In genomic region chr11:108061571-108062479, GRCm38 (mm10) we compare ENCODE assay signal across 12 mouse cellular contexts.
DNase-seq lines count a peak whose midpoint lies in the region; ATAC-seq and TF ChIP-seq lines count a peak whose summit lies in the region.
"Had no signal": no experiment of that assay in that cellular context is flagged by ENCODE, and none has a peak within 500 bp of the region (broad histone marks: within the 10 kb centered on the region; RNA-seq: fewer than 3 reads in every experiment).

No protein-coding gene starts in this region.

- no peak for TF ChIP-seq CTCF in gastrocnemius, adult 2 months (IDR thresholded peaks at IDR 0.05)

- no peaks in the 10 kb centered on the region for H3K36me3 ChIP-seq in midbrain, embryonic 11.5 days (ENCODE audit: control insufficient read depth, insufficient read depth, low read length)
- no peaks in the 10 kb centered on the region for H3K36me3 ChIP-seq in midbrain, embryonic 13.5 days
- no peaks in the 10 kb centered on the region for H3K36me3 ChIP-seq in liver, embryonic 11.5 days (ENCODE audit: control insufficient read depth, insufficient read depth, low read length)
- H3K36me3 ChIP-seq: hindbrain, embryonic 15.5 days; limb, embryonic 15.5 days; midbrain, embryonic 12.5 days had no signal

- H3K9ac ChIP-seq in midbrain, embryonic 11.5 days (ENCODE audit: low read length): no peak overlapping the region
- H3K9ac ChIP-seq in midbrain, embryonic 13.5 days (replicated peaks): no peak overlapping the region
- H3K9ac ChIP-seq in liver, embryonic 11.5 days (ENCODE audit: low read depth, low read length): no peak overlapping the region
- H3K9ac ChIP-seq: hindbrain, embryonic 15.5 days; limb, embryonic 15.5 days; midbrain, embryonic 12.5 days had no signal

- no peaks in the 10 kb centered on the region for H3K4me1 ChIP-seq in midbrain, embryonic 11.5 days (ENCODE audit: control insufficient read depth, insufficient read depth, low read length)
- H3K4me1 ChIP-seq in midbrain, embryonic 13.5 days (replicated peaks): 0 out of 2 replicates have a peak, but pooled peaks cover 2% of the 10 kb centered on the region
- no peaks in the 10 kb centered on the region for H3K4me1 ChIP-seq in liver, embryonic 11.5 days (replicated peaks; ENCODE audit: control insufficient read depth, insufficient read depth, low read length)
- H3K4me1 ChIP-seq: hindbrain, embryonic 15.5 days; midbrain, embryonic 12.5 days had no signal

- peak overlapping the region; percentile 32 for H3K4me3 ChIP-seq in gastrocnemius, adult 2 months
- H3K4me3 ChIP-seq in midbrain, embryonic 11.5 days (ENCODE audit: low read depth, low read length): no peak overlapping the region
- no peak overlapping the region for H3K4me3 ChIP-seq in midbrain, embryonic 13.5 days (replicated peaks)
- H3K4me3 ChIP-seq in liver, embryonic 11.5 days (ENCODE audit: low read depth, low read length): no peak overlapping the region
- H3K4me3 ChIP-seq: hindbrain, embryonic 15.5 days; limb, embryonic 15.5 days; midbrain, embryonic 12.5 days had no signal

- intact Hi-C loops in gastrocnemius, adult 2 months (cut with DNase I): no loop called here
- intact Hi-C loops in heart, postnatal 25 days (cut with DNase I): no loop called here

- no peaks in the 10 kb centered on the region for H3K9me3 ChIP-seq in midbrain, embryonic 11.5 days (ENCODE audit: control insufficient read depth, low read length)
- H3K9me3 ChIP-seq in midbrain, embryonic 13.5 days: no peaks in the 10 kb centered on the region
- H3K9me3 ChIP-seq in liver, embryonic 11.5 days (ENCODE audit: control insufficient read depth, low read length): no peaks in the 10 kb centered on the region
- H3K9me3 ChIP-seq: hindbrain, embryonic 15.5 days; limb, embryonic 15.5 days; midbrain, embryonic 12.5 days had no signal

- WGBS in midbrain, embryonic 11.5 days: 85% methylated on average over 17 of the region's 17 CpGs
- 81% methylated on average over 17 of the region's 17 CpGs for WGBS in midbrain, embryonic 13.5 days
- WGBS in liver, embryonic 11.5 days: 90% methylated on average over 17 of the region's 17 CpGs

- peak; percentile 69 for DNase-seq in gastrocnemius, adult 2 months
- DNase-seq in gastrocnemius, postnatal 10 days: no peak
- peak; percentile 37 for DNase-seq in midbrain, embryonic 11.5 days (ENCODE audit: low spot score, missing footprints)
- peak; percentile 34 for DNase-seq in heart, postnatal 25 days (ENCODE audit: low spot score)
- peak; percentile 87 for DNase-seq in skeletal muscle tissue, adult 2 months (ENCODE audit: low read depth, low spot score)
- DNase-seq in liver, embryonic 11.5 days (ENCODE audit: low spot score): no peak
- no peak for DNase-seq in ovary, postnatal 36 days (ENCODE audit: low spot score)

- no peaks in the 10 kb centered on the region for H3K27me3 ChIP-seq in midbrain, embryonic 11.5 days (ENCODE audit: control insufficient read depth, insufficient read depth, low read length)
- H3K27me3 ChIP-seq in midbrain, embryonic 13.5 days: no peaks in the 10 kb centered on the region
- no peaks in the 10 kb centered on the region for H3K27me3 ChIP-seq in liver, embryonic 11.5 days (replicated peaks; ENCODE audit: control insufficient read depth, insufficient read depth, low read length)
- H3K27me3 ChIP-seq: hindbrain, embryonic 15.5 days; limb, embryonic 15.5 days; midbrain, embryonic 12.5 days had no signal

- ATAC-seq in midbrain, embryonic 11.5 days (ENCODE audit: low FRiP score): no peak
- ATAC-seq in midbrain, embryonic 13.5 days: no peak
- ATAC-seq in liver, embryonic 11.5 days (replicated peaks; ENCODE audit: low FRiP score): no peak

- peak overlapping the region; percentile 94 for H3K27ac ChIP-seq in gastrocnemius, adult 2 months
- no peak overlapping the region for H3K27ac ChIP-seq in midbrain, embryonic 11.5 days (ENCODE audit: low read depth, low read length)
- no peak overlapping the region for H3K27ac ChIP-seq in midbrain, embryonic 13.5 days
- no peak overlapping the region for H3K27ac ChIP-seq in liver, embryonic 11.5 days (ENCODE audit: low read depth, low read length)
- H3K27ac ChIP-seq: hindbrain, embryonic 15.5 days; limb, embryonic 15.5 days; midbrain, embryonic 12.5 days; stomach, postnatal 0 days had no signal

- no peak overlapping the region for H3K4me2 ChIP-seq in midbrain, embryonic 11.5 days
- no peak overlapping the region for H3K4me2 ChIP-seq in midbrain, embryonic 13.5 days (replicated peaks)
- H3K4me2 ChIP-seq in liver, embryonic 11.5 days: no peak overlapping the region
- H3K4me2 ChIP-seq: hindbrain, embryonic 15.5 days; limb, embryonic 15.5 days; midbrain, embryonic 12.5 days had no signal

Comparison
In these comparisons a context has a peak if more than half of its experiments do, and no peak if none do; other contexts are left out.
1. DNase-seq: peak in gastrocnemius, adult 2 months (single experiment), midbrain, embryonic 11.5 days (single experiment), heart, postnatal 25 days (single experiment) and skeletal muscle tissue, adult 2 months (single experiment); none in gastrocnemius, postnatal 10 days (single experiment), liver, embryonic 11.5 days (single experiment) and ovary, postnatal 36 days (single experiment).